Mouse (Mus musculus) telencephalon, adult 2 months (tissue): ENCODE data around the gene Dcaf17.

Experiments used
- DNase-seq: peaks from one replicate; pipeline ENCODE4 v3.0.0-alpha.2; 2011; ENCODE audit warnings: low read depth, low spot score

The Dcaf17 gene

DNA sequence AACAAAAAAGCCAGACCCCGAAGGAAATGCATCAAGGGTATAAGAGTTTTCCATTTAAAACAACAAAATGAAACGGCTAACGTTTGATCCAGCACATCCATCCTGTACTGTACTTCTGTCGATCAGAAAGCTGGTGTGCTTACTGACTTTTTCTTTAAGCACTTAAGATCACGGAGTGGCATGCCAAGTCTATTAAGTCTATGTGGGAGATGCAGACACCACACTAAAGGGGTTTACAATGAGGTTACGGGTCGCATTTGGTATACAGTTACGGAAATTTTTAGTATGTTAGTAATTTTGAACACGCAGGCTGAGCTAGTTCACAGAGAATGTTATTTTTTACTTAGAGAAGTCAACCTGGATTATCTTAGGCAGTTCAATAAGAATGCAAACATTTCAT lies 412 bp upstream of the Dcaf17 start:
- no peak for DNase-seq

DNA sequence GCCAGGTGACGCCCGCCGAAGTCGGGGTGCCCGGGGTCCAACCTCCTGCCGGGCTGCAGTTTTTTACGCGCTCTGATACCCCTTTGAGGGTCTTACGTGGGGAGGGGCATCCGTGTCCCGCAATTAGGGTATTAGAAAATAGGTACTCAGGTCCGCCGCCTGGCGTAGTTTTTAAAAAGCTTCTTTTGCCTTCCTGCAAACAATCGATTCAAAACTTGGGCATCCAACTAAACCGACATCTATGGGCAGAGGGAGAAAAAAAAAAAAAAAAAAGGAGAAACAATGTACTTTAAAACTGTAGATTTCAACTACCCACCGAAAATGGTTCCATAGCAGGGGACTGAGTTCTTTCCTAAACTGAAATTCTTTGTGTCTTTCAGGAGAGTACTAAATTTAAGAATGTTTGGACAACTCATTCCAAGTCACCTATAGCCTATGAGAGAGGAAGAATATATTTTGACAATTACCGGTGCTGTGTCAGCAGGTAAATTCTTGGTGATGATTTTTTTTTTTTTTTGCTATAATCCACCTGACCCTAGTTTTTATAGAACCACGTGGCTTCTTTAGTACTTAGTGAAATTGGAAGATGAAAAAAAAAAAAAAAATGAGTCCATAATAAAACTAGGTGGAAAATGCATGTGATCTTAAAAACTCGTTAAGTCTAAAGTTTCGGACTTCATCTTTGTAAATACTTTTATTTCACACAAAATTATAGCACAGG lies 1.1 kb downstream of the Dcaf17 start:
- DNase-seq = no peak

- DNase-seq = no peak
Measured at GRCm38 (mm10) chr2:71071601-71072000, 16.5 kb downstream of the Dcaf17 start.

- no peak for DNase-seq
Measured at GRCm38 (mm10) chr2:71073330-71073729, 18.2 kb downstream of the Dcaf17 start.

DNA sequence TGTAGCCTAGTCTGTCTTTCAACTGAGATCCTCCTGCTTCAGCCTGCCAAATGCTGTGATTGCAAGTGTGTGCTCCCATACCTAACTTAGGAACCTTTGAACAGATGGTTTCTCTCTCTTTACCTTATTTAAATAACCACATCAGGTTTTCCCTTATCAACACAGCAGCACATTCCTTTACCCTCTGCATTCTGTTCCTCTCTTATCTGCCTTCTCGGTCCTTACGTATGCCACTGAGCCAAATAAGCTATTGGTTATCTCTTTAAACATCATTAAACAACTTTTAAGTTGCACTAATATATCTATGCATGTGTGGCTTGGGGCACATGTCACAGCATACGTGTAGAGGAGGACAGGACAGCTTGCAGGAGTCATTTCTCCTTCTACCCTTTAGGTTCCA lies 18.7 kb downstream of the Dcaf17 start:
- DNase-seq = no peak

DNA sequence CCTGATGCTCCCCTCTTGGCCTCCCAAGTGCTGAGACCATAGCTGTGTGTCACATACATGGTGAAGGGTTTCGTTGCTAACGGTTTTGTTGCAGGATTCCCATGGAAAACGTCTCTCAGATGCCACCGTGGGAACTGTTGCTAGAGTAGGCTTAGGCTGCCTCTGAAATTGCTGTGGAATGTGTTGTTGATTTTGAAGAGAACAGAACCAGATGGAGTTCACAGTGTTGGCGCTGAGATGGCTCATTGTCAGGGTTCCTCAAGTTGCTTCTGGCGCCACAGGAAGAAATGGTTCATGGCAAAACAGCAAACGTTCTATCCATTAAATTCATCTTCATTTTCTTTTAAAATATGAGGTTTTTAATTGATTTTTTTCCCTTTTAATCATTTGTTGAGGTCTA lies 27.3 kb downstream of the Dcaf17 start:
- DNase-seq = peak; percentile 40

DNA sequence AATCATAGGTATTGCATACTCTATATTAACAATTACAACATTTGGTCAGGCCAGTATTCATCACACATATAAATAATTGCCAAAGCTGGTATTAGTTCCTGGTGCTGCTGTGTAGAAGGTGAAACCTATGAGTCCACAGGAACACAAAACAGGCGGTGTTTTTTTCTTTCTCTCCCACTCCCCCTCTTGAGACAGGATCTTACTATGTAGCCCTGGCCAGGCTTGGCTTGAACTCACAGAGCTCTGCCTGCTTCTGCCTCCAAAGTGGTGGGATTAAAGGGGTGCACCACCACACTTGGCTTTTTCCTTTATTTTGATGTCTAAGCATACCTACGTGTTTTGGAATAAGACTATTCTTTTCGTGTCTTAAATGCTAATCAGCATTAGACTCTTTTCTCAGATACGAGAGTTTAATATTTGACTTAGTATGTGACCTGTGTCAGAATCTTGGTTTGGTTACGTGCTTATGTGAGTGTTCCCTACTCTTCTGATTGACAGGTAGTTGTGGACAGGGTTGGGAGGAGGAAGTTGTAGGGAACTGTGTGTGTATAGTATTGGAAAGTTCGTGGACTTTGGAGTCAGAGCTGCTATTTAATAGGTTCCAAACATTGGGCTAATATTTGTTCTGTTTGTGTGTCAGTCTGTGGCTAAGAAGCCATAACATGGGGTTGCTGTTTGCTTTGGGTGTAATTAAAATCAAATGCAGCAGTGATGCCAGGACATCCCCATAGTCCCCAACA lies 28.5 kb downstream of the Dcaf17 start:
- no peak for DNase-seq

DNA sequence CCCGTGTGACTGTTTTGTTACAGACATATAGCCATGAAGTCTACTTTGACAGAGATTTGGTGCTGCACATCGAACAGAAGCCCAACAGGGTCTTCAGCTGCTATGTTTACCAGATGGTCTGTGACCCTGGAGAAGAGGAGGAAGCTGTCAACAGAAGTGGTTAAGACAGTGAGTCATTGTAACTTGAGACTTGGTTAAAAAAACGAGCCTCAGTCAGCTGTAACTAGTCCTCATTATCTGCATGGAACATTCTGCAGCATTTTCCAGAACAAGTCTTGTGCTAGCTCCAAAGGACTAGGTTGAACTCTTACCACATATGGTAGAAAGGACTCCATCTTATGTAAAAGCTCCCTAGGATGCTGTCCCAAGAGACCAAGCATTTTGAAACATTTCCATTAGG lies 34.6 kb downstream of the Dcaf17 start:
- no peak for DNase-seq

GRCm38 (mm10) chr2:71090660-71091445 lies 35.7 kb downstream of the Dcaf17 start:
- no peak for DNase-seq

GRCm38 (mm10) chr2:71096170-71096569 lies 41.0 kb downstream of the Dcaf17 start:
- DNase-seq = no peak

- DNase-seq = no peak
Measured at GRCm38 (mm10) chr2:71102621-71103291, 47.6 kb downstream of the Dcaf17 start.

GRCm38 (mm10) chr2:71103292-71103680 lies 48.2 kb downstream of the Dcaf17 start:
- no peak for DNase-seq

DNA sequence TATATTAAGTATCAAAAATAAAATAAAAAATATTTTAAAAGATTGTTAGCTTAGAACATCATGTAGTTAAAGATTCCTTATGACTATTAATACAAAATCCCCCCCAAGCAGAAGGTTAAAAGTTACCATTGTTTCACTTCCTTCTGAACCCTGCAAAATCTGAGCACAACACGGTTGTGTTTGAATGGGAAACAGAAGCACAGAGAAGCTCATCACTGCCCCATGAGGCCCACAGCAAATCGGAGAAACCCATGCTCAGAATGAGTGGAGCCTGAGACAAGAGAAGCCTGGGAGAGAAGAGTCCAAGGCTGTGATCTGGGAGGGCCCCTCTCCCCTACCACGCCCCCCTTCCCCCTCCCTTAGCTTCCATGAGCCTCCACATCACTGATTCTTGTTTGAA lies 49.6 kb downstream of the Dcaf17 start:
- no peak for DNase-seq

- no peak for DNase-seq
Measured at GRCm38 (mm10) chr2:71105469-71106215, 50.5 kb downstream of the Dcaf17 start.

DNA sequence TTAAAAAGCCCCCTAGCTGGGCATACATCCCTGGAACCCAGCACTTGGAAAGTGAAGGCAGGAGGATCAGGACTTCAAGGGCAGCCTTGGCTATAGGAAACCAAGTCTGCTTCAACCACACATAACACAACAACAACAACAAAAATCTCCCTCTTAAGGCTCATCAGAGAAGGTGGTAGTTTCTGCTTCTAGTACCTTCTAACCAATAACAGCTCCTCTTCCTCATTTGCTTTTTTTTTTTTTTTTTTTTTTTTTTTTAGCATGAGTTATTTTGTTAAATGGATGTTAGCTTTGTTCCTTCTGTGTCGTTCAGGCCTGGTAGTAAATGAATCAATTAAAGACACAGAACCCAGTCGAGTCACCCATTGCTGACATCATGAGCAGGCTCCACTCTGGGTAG lies 52.1 kb downstream of the Dcaf17 start:
- no peak for DNase-seq

- no peak for DNase-seq
Measured at GRCm38 (mm10) chr2:71108541-71108940, 53.4 kb downstream of the Dcaf17 start.

DNA sequence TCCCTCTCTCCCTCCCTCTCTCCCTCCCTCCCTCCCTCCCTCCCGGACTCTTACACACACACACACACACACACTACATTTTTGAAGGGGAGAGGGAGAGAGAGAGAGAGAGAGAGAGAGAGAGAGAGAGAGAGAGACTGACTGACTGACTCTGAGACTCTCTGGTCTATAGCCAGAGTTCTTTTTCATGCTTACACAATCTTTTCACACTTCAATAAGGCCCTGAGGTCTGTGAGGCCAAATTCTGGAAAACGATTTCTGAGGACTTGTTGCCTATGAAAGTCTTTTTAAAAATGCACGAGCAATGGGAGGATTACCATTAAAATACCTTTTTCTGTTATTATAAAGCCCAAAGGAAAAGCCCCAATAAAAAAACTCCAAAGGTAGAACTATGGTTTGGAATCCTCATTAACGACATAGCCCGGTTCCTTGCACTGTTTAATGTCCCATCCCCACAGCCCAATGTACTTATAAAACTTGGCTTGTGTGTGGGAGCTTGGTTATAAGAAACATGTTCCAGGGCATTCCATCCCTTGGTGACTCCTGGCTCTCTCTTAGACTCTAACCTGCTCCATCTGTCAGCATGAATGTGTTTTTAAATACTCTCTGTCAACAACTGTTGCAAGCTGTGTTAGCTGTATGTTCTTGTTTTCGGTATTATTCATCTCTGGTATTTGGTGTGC lies 58.5 kb downstream of the Dcaf17 start:
- no peak for DNase-seq

- DNase-seq = no peak
Measured at GRCm38 (mm10) chr2:71116151-71116550, 61.0 kb downstream of the Dcaf17 start.

DNA sequence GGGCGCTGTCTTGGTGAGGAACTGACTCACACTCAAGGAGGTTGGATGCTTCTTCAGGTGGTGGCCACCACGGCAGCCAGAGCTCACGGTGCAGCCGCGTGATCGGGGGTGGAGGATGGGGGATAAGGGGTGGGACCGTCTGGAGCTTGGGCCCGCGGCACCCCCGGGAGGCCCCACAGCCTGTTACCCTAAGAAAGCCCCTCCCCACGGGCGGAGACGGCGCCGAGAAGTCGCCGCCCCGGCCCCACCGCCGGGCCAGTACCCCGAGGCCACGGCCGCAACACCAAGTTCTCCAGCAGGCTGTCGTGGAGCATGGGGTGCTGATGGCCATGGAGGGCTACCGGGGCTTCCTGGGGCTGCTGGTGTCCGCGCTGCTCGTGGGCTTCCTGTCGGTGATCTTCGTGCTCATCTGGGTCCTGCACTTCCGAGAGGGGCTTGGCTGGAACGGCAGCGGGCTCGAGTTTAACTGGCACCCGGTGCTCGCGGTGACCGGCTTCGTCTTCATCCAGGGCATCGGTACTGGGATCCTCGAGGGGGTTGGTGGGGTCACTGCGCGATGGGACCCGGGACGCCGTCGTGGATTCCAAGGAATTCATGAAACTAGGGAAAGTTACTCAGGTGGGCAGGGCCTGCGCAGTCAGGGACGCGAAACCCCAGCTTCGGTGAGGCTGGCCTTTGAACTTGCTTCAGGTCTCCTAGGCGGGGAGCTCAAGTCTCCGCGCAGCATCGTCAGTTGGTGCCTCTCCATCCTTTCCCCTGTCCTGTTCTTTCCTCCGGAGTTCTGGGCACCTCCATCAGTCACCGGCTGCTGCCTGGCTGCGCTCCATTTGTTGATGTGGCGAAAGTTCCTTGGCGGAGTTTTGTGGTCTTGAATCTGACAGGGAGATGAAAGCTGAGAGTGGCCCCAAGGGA lies 62.9 kb downstream of the Dcaf17 start, which contains the start of gene Cybrd1:
TSS of gene Cybrd1 (plus strand) at position 127 of the 912 bp plus-strand sequence.
- DNase-seq = no peak
